Mouse (Mus musculus): ENCODE measurements around the gene Fam71e1. TPM values are rescaled to one million over a fixed set of nuclear protein-coding genes. Genes with fewer than 3 reads are reported as not detected.

Fam71e1 gene
- polyA plus RNA-seq, 1 experiment from 2014 or later: 4.4 TPM

GRCm38 (mm10) chr7:44534656-44535441 lies 38.5 kb downstream of the Fam71e1 start:
- WGBS: 79% methylated on average over 19 of the region's 19 CpGs
- Histone ChIP-seq H3K9ac (ENCODE audit: low read depth, low read length) (no peak overlapping the region), H3K4me2 (replicated peaks; ENCODE audit: low read depth) (no peak overlapping the region), H3K27ac (ENCODE audit: low read depth, low read length) (no peak overlapping the region), H3K9me3 (ENCODE audit: control insufficient read depth) (no peaks in the 10 kb centered on the region), H3K27me3 (replicated peaks; ENCODE audit: control insufficient read depth, insufficient read depth, low read length) (no peaks in the 10 kb centered on the region), H3K36me3 (ENCODE audit: control insufficient read depth, insufficient read depth) (peaks cover 41% of the 10 kb centered on the region), H3K4me3 (ENCODE audit: low read depth, low read length) (no peak overlapping the region), H3K4me1 (replicated peaks; ENCODE audit: control insufficient read depth, insufficient read depth, low read length) (no peaks in the 10 kb centered on the region)
- no peak for ATAC-seq
- TF ChIP-seq CTCF (IDR thresholded peaks at IDR 0.05; ENCODE audit: low read depth): peak; percentile 50

GRCm38 (mm10) chr7:44535657-44536589 lies 39.5 kb downstream of the Fam71e1 start:
- peaks cover 52% of the 10 kb centered on the region for H3K36me3 ChIP-seq (ENCODE audit: control insufficient read depth, insufficient read depth)
- no peaks in the 10 kb centered on the region for H3K4me1 ChIP-seq (replicated peaks; ENCODE audit: control insufficient read depth, insufficient read depth, low read length)
- no peak for TF ChIP-seq CTCF (IDR thresholded peaks at IDR 0.05; ENCODE audit: low read depth)
- no peak overlapping the region for H3K4me2 ChIP-seq (replicated peaks; ENCODE audit: low read depth)
- no peak for ATAC-seq
- 93% methylated on average over 27 of the region's 27 CpGs for WGBS
- no peaks in the 10 kb centered on the region for H3K9me3 ChIP-seq (ENCODE audit: control insufficient read depth)
- H3K4me3 ChIP-seq (ENCODE audit: low read depth, low read length): no peak overlapping the region
- no peak overlapping the region for H3K9ac ChIP-seq (ENCODE audit: low read depth, low read length)
- H3K27ac ChIP-seq (ENCODE audit: low read depth, low read length): no peak overlapping the region
- H3K27me3 ChIP-seq (replicated peaks; ENCODE audit: control insufficient read depth, insufficient read depth, low read length): no peaks in the 10 kb centered on the region

GRCm38 (mm10) chr7:44536590-44536968 lies 40.2 kb downstream of the Fam71e1 start:
- no peak for TF ChIP-seq CTCF (IDR thresholded peaks at IDR 0.05; ENCODE audit: low read depth)
- Histone ChIP-seq H3K27me3 (replicated peaks; ENCODE audit: control insufficient read depth, insufficient read depth, low read length) (no peaks in the 10 kb centered on the region), H3K4me3 (ENCODE audit: low read depth, low read length) (no peak overlapping the region), H3K36me3 (ENCODE audit: control insufficient read depth, insufficient read depth) (peaks cover 57% of the 10 kb centered on the region), H3K9ac (ENCODE audit: low read depth, low read length) (no peak overlapping the region), H3K9me3 (ENCODE audit: control insufficient read depth) (no peaks in the 10 kb centered on the region), H3K4me1 (replicated peaks; ENCODE audit: control insufficient read depth, insufficient read depth, low read length) (no peaks in the 10 kb centered on the region), H3K27ac (ENCODE audit: low read depth, low read length) (no peak overlapping the region), H3K4me2 (replicated peaks; ENCODE audit: low read depth) (no peak overlapping the region)
- ATAC-seq: no peak
- WGBS: 80% methylated on average over 6 of the region's 6 CpGs

DNA sequence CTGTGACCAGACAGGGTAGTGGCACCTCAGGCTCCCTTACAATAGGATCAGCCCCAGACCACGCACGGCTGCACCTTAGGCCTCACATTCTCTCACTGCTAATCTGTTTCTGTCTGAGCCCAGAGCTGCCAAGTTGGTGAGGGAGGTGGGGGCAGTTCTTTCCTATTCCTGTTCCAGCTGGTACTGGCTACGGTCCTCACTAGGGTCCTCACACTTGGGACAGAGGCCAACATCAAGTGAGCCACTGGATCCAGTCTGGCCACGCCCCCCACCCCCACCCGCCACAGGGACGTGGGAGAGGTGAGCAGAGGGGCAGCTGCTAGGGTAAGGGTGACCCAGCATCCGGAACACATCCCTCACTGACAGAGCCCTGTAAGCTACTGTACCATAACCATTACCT lies 40.6 kb downstream of the Fam71e1 start:
- Histone ChIP-seq H3K36me3 (ENCODE audit: control insufficient read depth, insufficient read depth) (peaks cover 60% of the 10 kb centered on the region), H3K9ac (ENCODE audit: low read depth, low read length) (no peak overlapping the region), H3K4me3 (ENCODE audit: low read depth, low read length) (no peak overlapping the region), H3K9me3 (ENCODE audit: control insufficient read depth) (no peaks in the 10 kb centered on the region), H3K27ac (ENCODE audit: low read depth, low read length) (no peak overlapping the region), H3K4me1 (replicated peaks; ENCODE audit: control insufficient read depth, insufficient read depth, low read length) (no peaks in the 10 kb centered on the region), H3K4me2 (replicated peaks; ENCODE audit: low read depth) (no peak overlapping the region), H3K27me3 (replicated peaks; ENCODE audit: control insufficient read depth, insufficient read depth, low read length) (no peaks in the 10 kb centered on the region)
- 72% methylated on average over 7 of the region's 7 CpGs for WGBS
- no peak for TF ChIP-seq CTCF (IDR thresholded peaks at IDR 0.05; ENCODE audit: low read depth)
- ATAC-seq: no peak

DNA sequence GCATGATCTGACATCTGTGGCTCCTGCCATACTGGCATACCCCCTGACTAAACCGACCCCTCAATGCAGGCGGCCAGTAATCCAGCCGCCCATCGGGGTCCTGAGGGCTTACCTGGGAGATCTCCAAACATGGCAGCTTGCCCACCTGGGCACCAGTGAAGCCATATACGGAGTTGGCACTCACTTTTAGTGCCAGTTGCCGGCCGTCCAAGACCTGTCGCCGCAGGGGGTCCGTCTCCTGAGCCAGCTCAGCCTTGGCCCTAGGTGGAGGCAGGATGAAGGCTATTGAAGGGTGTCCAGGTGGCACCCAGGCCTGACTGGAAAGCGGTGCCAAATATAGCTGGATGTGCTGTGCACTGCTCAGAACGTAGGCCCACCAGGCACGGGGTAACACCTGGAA lies 41.1 kb downstream of the Fam71e1 start:
- TF ChIP-seq CTCF (IDR thresholded peaks at IDR 0.05; ENCODE audit: low read depth): no peak
- WGBS: 89% methylated on average over 13 of the region's 13 CpGs
- Histone ChIP-seq H3K36me3 (ENCODE audit: control insufficient read depth, insufficient read depth) (peaks cover 65% of the 10 kb centered on the region), H3K9me3 (ENCODE audit: control insufficient read depth) (no peaks in the 10 kb centered on the region), H3K27ac (ENCODE audit: low read depth, low read length) (no peak overlapping the region), H3K4me1 (replicated peaks; ENCODE audit: control insufficient read depth, insufficient read depth, low read length) (no peaks in the 10 kb centered on the region), H3K9ac (ENCODE audit: low read depth, low read length) (no peak overlapping the region), H3K4me2 (replicated peaks; ENCODE audit: low read depth) (no peak overlapping the region), H3K4me3 (ENCODE audit: low read depth, low read length) (no peak overlapping the region), H3K27me3 (replicated peaks; ENCODE audit: control insufficient read depth, insufficient read depth, low read length) (no peaks in the 10 kb centered on the region)
- ATAC-seq: no peak

Data from intestine, postnatal 0 days (tissue).